Mouse (Mus musculus): ENCODE results near the gene Cdh23.

Gene Cdh23

GRCm38 (mm10) chr10:60708837-60709236, 12.5 kb upstream of the Cdh23 start:
- DNase-seq (ENCODE audit: low spot score) = no peak

DNA sequence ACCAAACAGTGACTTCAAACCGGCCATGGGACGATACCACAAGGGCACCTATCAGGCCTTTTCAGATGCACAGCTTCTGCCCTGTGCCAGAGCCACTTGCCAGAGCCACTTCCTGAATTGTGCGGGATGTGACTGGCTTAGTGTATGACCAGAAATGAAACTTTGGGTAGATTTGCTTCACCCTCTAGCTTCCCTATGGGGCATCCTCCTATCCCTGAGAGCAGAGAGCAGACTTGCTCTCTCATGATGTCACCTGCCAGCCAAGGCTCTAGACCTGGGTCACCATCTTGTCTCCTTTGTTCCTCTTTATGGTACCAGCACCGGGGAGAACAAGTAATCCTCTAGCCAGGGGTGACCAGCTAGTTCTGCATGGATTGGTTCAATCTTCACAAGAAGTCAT, 10.0 kb upstream of the Cdh23 start:
- no peak for DNase-seq (ENCODE audit: low spot score)

DNA sequence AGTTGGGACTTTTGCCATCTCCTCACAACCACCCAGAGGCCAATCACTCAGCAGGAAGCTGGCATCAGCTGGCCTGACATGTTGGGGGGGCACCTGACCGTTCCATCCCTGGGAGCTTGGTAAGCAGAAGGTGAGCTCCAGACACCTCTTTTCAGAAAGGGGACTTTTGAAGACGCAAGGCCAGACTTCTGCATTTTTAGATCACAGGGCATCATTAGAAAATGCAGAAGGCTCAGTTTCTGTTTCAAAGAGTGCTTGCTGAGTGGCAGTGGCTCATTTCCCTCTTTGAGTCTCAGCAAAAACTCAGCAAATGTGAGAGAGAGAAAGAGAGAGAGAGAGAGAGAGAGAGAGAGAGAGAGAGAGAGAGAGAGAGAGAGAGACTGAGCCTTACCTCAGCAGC, 8.8 kb upstream of the Cdh23 start:
- DNase-seq (ENCODE audit: low spot score) = no peak

DNA sequence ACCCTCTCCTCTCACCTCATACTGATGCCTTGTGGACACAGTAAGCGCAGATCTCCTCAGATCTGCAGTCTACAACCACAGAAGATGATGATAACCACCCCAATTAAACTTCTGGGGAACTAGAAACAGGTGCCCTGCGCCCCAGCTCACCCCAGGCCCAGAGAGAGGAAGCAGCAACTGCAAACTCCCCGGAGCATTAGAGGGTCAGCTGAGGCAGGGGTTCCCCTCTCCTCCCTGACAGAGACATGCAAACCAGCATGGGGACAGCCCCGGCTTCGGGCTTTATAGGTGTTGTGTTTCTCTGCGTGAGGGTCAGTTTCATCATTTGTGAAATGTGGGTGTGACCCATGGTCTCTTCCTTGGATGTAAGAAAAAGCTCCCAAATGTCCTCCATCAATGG, 1.5 kb upstream of the Cdh23 start:
- no peak for DNase-seq (ENCODE audit: low spot score)

DNA sequence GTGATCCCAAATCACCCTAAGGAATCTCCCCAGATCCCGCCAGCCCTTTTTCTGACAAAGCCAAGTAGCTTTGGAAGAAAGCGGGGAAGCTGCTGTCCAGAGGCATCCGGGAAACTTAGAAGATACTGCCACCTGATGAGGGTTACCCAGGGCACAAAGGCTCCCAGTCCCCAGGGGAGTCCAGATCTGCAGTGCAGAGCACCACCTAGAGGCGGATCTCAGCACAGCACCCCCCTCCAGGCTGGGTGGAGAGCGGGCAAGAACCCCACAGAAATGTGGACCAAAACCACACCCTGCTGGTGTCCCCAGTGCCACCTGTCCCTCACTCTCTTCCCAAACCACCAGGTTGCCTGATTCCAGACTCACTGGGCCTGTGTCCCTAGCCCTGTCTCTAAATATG, 685 bp upstream of the Cdh23 start:
- DNase-seq (ENCODE audit: low spot score) = peak; percentile 12

DNA sequence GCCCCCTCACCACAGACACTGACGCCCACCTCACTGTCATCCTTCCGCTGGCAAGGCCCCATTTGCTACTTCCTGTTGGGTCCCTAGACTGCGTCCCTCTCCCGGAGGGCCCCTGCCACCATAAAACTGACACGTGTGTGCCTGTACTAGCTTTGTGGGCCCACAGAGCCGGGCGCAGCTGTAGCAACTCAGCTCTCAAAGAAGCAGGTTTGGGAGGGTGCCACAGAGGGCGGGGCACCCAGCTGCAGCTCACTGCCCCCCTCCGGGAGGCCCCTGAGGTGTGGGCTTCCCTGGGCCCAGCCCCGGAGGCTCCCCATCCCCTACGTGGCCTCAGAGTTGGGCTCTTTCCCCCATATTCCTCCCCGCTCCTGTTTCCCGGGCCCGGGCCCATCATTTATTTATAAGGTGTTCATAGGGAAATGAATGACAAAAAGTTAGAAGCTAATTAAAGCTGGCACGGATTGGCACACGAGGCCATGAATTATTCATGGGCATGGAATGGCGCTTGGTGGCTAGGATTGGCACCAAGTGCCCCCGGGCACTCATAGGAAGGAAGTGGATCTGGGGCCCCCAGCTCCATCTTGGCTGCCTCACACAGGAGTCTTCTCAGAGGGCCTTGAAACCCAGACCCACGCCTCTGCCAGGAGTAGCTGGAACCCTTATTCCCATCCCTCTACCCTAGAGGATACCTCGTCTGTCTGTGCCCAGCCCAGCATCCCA, 4.5 kb downstream of the Cdh23 start:
- no peak for DNase-seq (ENCODE audit: low spot score)

- no peak for DNase-seq (ENCODE audit: low spot score)
These were observed 5.3 kb downstream of the Cdh23 start for GRCm38 (mm10) chr10:60690960-60691359.

GRCm38 (mm10) chr10:60689396-60689795, 6.9 kb downstream of the Cdh23 start:
- no peak for DNase-seq (ENCODE audit: low spot score)

DNA sequence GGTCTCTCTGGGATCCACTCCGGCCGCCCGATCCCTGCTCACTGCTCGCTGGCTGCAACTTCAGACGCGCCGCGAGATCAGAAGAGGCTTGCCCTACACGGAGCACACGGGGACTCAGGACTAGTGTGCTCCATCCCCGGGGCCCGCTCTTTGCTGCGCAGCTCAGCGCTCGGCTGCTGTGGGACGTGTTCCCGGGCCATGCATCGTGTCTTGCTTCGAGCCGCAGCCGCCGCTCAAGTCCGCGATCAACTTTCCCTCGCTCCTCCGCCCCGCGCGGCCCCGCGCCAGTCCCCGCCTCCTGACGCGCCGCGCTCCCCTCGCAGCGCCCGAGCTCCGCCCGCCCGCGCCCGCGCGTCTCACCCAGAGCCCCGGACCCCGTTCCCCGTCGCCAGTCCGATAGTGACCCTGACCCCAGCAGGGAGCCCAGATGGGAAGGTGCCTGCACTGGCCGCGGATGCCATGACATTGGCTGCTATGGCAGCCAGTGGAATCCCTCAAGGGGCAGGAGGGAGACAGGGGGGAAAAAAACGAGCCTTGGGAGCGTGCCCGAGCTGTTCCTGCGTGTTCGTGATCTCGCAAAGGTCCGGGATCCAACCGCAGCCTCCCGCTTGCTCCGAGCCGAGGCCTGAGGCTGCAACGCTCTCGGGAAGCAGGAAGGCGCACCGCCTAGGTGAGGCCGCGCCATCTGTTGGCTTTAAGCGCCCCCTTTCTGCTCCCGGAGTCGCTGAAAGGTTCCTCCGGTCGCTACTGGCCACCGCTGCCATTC, 9.1 kb downstream of the Cdh23 start:
- peak; percentile 38 for DNase-seq (ENCODE audit: low spot score)

- no peak for DNase-seq (ENCODE audit: low spot score)
These were observed 9.7 kb downstream of the Cdh23 start for GRCm38 (mm10) chr10:60686641-60686975.

DNA sequence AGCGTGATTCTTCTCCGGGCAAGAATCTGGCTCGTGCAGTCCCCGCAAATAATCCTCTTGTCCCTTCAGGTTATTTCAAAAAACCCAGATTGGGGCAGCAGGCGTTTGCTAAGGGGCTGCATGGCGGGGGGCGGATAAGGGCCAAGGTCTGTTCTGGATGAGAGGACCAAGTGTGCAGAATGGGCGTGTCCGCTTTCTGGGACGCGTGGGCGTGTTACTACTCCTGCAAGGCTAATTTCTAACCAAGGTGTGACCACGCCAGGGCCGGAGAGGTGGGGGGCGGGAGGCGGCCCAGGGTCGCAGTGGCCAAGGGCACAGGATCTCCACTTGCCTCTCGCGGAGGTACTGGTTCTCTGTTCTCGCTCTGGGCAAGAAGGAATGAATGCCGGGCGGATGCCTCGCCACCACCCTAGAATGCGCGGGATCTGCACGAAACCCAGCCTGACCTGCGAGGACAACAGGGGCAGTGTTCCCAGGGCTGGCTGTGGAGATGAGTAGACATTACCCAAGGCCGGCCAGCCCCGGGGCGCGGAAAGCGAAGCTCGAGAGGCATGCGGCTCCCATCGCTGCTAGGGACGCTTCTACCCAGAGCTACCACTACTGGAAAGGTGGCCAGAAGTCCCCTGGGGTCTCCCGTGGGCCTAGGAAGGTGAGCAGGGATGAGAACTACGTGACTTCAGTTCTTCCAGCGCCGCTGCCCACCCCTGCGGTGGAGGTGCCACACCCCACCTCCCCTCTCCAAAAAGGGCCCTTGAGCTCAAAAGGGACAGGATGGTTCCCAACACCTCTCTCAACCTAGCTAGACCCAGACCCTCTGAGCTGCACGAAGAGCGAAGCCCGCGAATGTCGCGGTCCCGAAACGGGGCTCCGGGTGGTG, 10.3 kb downstream of the Cdh23 start:
- no peak for DNase-seq (ENCODE audit: low spot score)

DNA sequence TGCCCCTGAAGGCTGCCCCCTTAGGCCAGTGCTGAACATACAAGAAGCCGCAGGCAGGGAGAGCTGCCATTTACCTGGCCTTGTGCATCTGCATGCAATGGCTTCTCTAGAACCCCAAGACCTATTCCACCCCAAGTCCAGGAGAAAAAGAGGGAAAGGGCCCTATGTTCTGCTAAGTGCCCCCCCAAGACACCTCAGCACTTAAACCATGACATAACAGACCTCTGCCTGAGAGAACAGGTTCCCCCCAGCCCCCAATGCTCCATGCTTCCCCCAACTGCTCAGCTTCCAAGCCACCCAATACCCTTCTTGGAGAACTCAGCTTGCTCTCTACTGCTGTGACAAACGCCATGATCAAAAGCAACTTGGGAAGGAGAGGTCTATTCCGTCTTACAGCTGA, 17.4 kb downstream of the Cdh23 start:
- DNase-seq (ENCODE audit: low spot score) = no peak

GRCm38 (mm10) chr10:60677319-60677718, 19.0 kb downstream of the Cdh23 start:
- no peak for DNase-seq (ENCODE audit: low spot score)

- DNase-seq (ENCODE audit: low spot score) = no peak
These were observed 26.1 kb downstream of the Cdh23 start for GRCm38 (mm10) chr10:60670166-60670565.

DNA sequence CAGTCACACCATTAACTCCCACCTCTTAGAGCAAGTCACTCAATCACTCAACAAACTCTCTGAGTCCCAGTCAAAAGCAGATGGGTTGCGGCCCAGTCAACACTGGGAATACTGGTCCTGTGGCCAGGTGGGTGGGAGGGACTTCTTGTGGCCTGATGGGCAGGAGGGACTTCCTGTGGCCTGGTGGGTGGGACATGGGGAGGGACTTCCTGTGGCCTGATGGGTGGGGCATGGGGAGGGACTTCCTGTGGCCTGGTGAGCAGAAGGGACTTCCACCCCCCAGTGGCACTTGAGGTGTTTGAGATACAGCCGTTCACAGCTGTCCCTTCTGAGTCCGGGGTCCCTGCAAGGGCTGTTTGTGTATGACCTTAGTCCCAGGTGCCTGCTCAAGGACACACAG, 27.7 kb downstream of the Cdh23 start:
- DNase-seq (ENCODE audit: low spot score) = no peak

DNA sequence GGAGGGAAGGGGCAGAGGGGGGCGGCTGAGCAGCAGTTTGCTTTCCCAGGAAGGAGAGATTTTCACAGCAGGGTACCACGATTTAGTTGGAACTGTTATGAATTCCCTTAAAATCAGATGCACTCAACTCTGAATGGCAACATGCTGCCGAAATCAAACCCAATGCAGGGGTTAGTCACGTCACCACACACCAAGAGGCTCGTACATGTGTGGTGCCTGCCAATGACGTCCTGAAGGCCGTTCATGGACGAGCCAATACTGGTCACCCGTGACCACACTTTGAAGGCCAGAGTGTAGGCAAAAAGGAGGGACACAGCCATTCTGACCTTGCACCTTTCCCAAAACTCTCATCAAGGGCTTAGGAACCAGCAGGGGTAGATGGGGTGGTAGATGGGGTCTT, 35.3 kb downstream of the Cdh23 start:
- DNase-seq (ENCODE audit: low spot score) = no peak

- no peak for DNase-seq (ENCODE audit: low spot score)
These were observed 36.8 kb downstream of the Cdh23 start for GRCm38 (mm10) chr10:60659450-60660020.

GRCm38 (mm10) chr10:60658176-60658575, 38.1 kb downstream of the Cdh23 start:
- no peak for DNase-seq (ENCODE audit: low spot score)

- no peak for DNase-seq (ENCODE audit: low spot score)
These were observed 42.6 kb downstream of the Cdh23 start for GRCm38 (mm10) chr10:60653675-60654074.

DNA sequence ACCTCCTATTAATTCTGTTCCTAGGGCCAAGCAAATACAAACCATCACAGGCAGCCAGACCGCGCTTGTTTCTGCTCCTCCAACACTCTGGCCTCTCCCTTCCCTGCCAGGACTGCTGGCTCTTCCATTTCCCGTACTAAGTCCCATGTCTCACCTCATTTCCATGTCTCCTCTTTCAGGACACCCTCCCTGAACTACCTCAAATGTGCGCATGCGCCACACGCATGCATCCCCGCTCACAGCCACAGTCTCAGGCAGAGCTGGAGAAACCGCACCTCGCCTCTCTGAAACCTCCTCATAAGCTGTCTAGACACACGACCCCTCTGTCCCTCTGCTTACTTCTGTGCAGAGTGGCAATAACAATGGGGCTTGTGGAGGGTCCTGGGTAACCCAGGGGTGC, 43.2 kb downstream of the Cdh23 start:
- DNase-seq (ENCODE audit: low spot score) = no peak

- DNase-seq (ENCODE audit: low spot score) = no peak
These were observed 52.1 kb downstream of the Cdh23 start for GRCm38 (mm10) chr10:60644079-60644641.

GRCm38 (mm10) chr10:60639291-60639690, 57.0 kb downstream of the Cdh23 start:
- no peak for DNase-seq (ENCODE audit: low spot score)
